Mouse (Mus musculus): ENCODE results near the gene Vps4a.
A peak's percentile ranks its signal among the peaks of the same experiment; 100 is the strongest.

Vps4a gene

DNA sequence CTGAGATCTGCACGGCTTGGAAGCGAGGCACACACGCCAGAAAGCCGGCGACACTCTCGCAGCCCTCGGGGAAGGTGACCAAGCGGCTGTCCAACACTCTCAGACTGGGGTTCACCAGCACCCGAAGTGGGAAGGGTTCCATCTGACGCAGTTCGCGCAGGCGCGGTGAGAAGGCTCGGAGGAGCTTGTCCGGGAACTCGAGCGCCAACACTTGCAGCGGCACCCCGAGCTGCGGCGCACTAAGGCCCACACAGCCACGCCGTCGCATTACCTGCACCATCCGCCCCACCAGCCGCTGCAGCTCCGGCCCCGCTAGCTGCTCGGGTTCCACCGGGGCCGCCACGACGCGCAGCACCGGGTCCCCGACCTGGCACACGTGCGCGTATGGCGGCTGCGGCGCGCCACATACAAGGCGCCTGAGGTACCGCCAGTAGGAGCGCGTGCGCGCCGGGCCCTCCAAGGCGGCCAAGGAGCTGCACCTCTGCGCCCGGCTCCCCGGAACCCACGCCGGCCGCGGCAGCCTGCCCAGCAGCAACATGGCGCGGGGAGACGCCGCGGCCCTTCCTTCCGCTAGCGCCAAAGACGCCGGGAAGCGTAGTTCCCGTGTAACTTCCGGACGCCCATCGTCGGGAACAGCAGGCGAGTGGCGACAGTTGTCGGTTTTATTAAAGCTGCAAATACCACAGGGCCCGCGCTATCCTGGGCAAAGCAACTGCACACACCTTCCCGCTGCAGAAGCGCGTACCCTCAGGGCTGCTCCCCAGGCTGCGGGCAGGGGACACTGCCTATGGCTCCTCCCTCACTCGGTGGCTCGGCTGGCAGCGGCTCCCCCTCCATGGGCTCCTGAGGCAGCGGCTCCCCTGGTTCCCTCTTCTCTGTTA lies 17.3 kb downstream of the Vps4a start, which contains the start of gene Pdf:
TSS of gene Pdf (minus strand) at position 554 of the 881 bp plus-strand sequence.
- no peak for DNase-seq (ENCODE audit: extremely low read depth, low read depth, low spot score)

DNA sequence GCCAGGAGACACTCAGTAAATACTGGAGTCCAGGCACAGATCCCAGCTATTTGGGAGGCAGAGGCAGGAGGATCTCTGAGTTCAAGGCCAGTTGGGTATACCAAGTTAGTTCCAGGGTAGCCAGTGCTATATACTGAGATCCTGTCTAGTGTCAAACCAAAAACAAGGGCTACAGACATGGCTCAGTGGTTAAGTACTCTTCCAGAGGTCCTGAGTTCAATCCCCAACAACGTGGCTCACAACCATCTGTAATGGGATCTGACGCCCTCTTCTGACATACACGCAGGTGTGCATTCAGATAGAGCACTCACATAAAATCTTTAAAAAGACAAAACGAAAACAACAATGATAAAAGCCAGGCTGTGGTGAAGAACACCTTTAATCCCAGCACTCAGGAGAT lies 18.5 kb downstream of the Vps4a start:
- DNase-seq (ENCODE audit: extremely low read depth, low read depth, low spot score): no peak

DNA sequence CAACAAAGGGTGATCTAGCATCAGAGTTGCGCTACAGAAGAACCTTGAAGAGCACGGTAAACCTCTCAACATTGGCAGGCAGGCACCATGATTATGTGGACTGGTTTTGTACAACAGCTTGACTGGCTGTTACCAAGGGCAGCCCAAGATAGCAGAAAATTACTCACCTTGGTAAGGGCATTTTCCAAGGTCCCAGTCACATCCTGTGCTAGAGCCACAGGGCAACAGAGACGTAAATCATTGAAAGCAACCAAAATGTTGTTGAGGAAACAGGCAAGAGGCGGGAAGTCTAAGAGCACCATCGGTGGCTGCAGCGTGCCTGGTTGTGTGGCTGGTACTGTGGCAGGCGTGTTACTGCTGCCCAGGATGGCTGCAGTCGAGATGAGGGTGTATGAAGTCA lies 21.0 kb downstream of the Vps4a start:
- DNase-seq (ENCODE audit: extremely low read depth, low read depth, low spot score): no peak

DNA sequence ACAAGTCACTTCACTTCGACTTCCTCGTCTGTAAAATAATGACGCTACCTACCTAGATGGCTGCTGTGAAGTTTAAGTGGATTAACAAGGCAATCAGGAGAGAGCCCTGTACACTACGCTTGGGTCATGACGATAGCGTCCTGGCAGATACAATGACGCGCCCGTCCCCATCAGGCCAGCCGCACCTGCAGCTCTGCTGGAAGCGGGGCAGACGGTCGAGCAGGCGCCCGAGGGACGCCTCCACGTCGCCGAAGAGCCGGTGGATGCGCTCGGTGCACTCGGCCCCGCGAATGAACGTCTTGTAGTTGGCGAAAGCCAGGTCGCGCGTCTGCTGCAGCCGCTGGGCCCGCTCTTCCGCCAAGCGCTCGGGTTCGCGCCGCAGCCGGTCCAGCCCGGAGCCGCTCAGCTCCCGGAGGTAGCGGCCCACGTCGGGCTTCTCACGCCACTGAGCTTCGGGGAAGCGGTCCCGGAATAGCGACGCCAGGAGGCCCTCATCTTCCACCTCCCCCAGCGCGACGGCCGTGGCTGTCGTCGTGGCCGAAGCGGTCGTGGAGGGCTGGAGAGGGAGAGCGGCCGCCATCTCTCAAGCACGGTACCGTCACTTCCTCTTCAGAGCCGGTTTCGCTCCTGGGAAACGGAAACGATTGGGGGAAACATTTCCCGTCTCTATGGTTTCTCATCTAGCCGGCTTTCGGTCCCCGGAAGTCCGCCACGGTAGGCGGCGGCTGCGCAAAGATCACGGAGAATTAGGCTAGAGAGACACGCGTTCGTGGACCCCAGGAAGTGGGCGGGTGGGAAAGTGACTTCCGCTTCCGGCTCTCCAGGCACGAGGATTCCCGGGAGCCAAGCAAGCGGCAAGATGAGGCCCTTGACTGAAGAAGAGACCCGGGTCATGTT lies 25.3 kb downstream of the Vps4a start, which contains the start of the genes Cog8 and Nip7:
TSS of gene Cog8 (minus strand) at position 614 of the 897 bp plus-strand sequence.
TSS of gene Nip7 (plus strand) at position 802 of the 897 bp plus-strand sequence.
- peak; percentile 77 for DNase-seq (ENCODE audit: extremely low read depth, low read depth, low spot score)

DNA sequence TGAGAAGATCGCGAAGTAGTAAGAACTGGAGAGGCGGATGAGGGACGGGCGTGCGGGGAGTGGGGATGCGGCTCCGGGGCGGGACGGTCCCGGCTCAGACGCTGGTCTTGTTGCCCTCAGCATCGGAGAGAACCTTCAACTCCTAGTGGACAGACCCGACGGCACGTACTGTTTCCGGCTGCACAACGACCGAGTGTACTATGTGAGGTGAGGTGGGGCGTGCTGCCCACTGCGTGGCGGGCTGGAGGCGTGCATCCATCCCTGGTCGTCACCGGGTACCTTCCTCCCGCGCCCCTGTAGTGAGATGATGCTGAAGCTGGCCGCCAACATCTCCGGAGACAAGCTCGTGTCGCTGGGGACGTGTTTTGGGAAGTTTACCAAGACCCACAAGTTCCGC lies 25.9 kb downstream of the Vps4a start:
- no peak for DNase-seq (ENCODE audit: extremely low read depth, low read depth, low spot score)

DNA sequence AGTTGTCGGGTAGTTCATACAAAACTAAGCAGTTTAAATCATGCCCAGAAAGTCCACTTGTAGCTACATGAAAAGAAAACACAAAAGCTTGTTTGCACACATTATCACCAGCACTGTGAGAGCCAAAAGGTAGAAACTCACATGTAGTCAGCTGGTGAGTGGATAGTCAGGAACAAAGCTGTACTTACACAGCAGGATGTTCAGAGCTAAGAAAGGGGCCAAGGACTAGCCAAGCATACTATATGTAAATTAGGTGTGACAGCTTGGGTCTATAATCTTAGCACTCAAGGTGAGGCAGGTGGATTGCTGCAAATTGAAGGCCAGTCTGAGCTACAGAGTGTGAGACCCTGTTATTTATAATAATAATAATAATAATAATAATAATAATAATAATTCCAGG lies 31.6 kb downstream of the Vps4a start:
- DNase-seq (ENCODE audit: extremely low read depth, low read depth, low spot score): no peak

DNA sequence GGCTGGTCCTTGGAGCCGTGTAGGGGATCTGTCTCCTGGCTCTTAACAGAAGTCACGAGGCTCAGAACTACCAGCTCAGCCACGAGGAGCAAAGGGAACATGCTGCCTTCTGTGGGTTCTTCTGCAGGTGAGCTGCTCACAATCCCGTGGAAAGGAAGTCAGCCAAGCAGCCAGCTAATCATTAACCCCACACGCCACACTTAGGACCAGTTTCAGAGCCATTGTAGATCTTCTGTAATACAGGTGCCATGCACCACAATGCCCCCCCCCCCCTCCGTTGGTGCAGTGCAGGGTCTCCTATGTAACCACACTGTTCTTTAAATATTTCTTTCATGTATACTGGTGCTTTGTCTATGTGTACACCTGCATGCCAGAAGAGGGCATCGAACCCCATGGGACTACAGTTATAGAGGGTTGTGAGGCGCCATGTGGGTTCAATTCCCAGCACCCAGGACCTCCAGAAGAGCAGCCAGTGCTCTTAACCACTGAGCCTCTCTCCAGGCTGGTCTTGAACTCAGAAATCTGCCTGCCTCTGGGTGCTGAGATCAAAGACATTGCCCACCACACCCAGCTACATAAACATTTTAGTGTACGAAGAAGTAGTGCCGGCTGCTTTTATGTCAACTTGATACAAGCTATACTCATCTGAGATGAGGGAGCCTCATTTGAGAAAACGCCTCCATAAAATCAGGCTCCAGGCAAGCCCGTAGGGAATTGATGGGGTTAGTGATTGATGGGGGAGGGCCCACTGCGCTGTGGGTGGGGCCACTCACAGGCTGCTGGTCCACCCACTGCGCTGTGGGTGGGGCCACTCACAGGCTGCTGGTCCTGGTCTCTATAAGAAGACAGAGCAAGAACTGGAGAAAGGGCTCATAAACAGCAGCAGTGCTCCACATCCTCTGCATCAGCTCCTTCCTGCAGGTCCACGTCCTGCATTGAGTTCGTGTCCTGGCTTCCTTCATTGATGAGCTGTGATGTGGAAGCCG lies 34.8 kb downstream of the Vps4a start, which contains the start of gene Tmed6:
TSS of gene Tmed6 (minus strand) at position 134 of the 986 bp plus-strand sequence.
- no peak for DNase-seq (ENCODE audit: extremely low read depth, low read depth, low spot score)

DNA sequence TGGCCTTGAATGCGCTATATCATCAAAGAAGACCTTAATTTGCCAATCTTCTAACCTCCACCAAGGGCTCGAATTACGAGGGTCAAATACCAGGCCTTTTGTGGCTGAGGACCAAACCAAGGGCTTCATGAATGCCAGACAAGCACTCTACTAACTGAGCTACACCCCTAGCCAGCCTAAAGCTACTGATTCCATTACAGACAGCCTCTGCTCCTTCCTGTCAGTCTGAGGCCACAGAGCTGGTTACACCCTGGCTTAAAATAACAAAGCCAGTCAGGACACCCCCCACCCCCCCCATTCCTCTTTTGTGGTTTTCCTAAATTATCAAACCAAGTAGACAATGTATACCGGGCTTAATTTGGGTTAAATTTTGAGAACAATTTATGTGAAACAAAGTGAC lies 42.7 kb downstream of the Vps4a start:
- DNase-seq (ENCODE audit: extremely low read depth, low read depth, low spot score): no peak

DNA sequence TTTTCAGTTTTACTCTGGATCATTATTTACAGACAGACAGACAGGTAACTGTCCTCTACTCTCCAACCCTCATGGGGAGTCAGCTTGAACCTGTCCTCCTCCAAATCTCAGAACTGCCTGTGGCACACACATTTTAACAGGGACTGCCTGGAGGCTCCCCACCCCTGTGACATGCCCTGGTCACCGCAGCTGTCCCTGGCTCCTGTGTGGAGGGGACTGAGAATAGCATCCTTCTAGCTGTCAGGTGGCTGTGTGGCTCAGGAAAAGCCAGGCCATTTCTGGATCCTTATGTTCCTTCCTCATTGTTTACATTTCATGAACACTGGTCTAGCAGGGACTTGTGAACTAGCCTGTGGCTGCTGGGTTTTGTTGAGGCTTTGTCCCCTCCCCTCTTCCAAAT lies 43.1 kb downstream of the Vps4a start:
- DNase-seq (ENCODE audit: extremely low read depth, low read depth, low spot score): no peak

DNA sequence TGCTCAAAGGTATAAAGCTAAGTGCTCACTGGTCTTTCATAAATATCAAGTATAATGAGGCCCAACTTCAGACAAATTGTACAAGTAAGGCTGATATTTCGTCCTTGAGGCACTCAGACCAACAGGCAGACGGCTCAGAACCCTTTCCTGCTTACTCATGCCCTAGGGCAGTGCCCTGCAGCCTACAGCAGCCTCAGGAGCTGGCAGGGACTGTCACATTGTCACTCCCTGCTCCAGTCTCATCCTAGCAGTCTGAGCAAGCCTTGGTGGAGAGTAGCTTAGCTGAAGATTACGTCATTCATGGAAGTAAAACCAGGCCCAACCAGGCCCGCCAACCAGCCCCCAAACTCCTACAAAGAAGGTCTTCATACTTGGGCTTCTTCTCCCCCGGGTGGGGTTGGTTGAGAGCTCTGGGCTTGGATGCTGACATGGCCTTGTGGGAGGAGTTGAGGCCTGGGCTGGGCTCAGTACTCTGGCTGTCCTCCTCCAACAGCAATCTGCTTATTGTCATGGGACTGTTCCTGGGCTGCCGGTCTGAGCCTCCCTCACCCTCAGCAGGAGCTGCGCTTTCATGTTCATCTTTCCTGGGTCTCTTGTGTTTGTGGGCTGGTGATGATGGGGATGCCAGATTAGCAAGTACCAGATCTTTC lies 45.3 kb downstream of the Vps4a start:
- no peak for DNase-seq (ENCODE audit: extremely low read depth, low read depth, low spot score)

DNA sequence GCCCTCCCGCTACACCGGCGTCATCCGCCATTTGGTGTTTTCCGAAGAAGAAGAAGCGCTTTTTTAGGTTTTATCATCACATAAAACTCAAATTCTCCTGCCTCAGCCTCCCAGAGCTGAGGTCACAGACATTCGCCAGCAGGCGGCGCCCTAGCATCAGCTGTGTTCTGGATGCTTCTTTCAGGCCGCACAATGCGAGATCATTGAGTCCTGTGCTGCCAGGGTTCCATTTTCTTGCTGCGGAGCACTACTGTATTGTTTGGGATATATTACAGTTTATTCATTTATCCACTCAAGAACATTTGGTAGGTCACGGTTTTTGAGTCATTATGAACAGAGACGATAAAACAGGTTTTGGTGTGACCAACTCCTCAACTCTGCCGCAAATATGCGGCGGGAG lies 54.3 kb downstream of the Vps4a start:
- DNase-seq (ENCODE audit: extremely low read depth, low read depth, low spot score): no peak

DNA sequence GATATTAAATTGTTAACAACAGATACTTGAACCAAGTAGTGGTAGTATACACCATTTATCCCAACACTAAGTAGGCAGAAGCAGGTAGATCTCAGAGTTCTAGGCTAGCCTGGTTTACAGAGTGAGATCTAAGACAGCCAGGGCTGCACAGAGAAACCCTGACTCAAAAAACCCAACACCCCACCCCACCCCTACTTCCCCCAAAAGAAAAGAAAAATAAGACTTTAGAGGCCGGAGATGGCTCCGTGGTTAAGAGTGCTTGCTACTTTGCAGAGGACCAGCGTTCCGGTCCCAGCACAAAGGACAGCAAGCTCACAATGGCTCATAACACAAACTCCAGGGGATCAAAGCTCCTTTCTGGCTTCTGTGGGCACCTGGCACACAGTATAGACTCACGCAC lies 55.0 kb downstream of the Vps4a start:
- DNase-seq (ENCODE audit: extremely low read depth, low read depth, low spot score): no peak

DNA sequence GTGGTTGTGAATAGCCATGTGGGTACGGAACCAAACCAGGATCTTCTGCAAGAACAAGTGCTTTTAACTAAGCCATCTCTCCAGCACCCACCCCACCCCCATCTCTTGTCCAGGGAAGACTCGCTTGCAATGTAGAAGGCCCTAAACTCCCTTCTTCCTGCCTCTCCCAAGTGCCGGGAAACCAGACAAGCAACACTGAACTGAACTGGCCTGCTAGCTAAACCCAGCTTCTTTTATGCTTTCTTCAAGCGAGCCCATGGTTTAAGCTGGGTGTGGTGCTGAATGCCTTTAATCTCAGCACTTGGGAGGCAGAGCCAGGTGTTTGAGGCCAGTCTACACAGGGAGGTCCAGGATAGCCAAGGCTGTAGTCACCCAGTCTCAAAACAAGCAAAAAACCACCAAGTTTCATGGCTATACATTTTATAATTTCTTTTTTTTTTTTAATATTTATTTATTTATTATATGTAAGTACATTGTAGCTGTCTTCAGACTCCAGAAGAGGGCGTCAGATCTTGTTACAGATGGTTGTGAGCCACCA lies 57.6 kb downstream of the Vps4a start:
- DNase-seq (ENCODE audit: extremely low read depth, low read depth, low spot score): no peak

DNA sequence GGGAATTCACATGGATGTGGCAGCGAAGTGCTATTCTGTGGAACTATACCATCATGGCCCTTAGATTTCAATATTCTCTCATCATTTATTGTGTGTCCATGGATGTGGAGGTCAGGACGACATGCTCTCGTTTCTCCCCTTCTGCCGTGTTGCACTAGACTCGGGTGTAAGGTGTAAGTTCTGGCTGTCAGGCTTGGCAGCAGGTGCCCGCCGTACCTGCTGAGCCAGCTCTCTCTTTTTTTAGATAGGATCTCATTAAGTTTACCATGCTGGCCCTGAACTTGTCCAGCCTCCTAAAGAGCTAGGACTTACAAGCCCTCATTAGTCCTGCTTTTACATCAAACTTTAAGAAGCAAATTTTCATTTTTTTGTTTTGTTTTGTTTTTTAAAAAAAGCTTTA lies 59.5 kb downstream of the Vps4a start:
- DNase-seq (ENCODE audit: extremely low read depth, low read depth, low spot score): no peak
